Mouse (Mus musculus): ENCODE data around the gene D6Wsu163e. TPM values are rescaled to one million over a fixed set of nuclear protein-coding genes. Genes with fewer than 3 reads are reported as not detected.

The D6Wsu163e gene
- polyA plus RNA-seq, 1 experiment from 2014 or later: 18.3 TPM

GRCm38 (mm10) chr6:127011947-127012535, 72.3 kb downstream of the D6Wsu163e start:
- no peak overlapping the region for H3K9ac ChIP-seq

GRCm38 (mm10) chr6:127014906-127015770, 75.4 kb downstream of the D6Wsu163e start, which contains the start of gene Fgf6:
Gene Fgf6, plus strand, starts transcription at chr6:127015586.
- WGBS: 79% methylated on average over 26 of the region's 26 CpGs
- H3K9ac ChIP-seq: no peak within 1 kb of the TSS
- no peaks in the 10 kb centered on the region for H3K36me3 ChIP-seq
- no peak within 1 kb of the TSS for H3K4me3 ChIP-seq (replicated peaks)
- no peak within 1 kb of the TSS for H3K27ac ChIP-seq
- ATAC-seq: no peak
- no peaks in the 10 kb centered on the region for H3K4me1 ChIP-seq (replicated peaks)
- no peaks in the 10 kb centered on the region for H3K9me3 ChIP-seq
- H3K27me3 ChIP-seq (replicated peaks): peaks cover 2% of the 10 kb centered on the region
- H3K4me2 ChIP-seq (replicated peaks): no peak within 1 kb of the TSS

More at GRCm38 (mm10) chr6:127011947-127012535, 72.3 kb downstream of the D6Wsu163e start:
- no peaks in the 10 kb centered on the region for H3K4me1 ChIP-seq (replicated peaks)
- H3K36me3 ChIP-seq: no peaks in the 10 kb centered on the region
- no peaks in the 10 kb centered on the region for H3K9me3 ChIP-seq
- no peak for ATAC-seq
- no peak overlapping the region for H3K4me2 ChIP-seq (replicated peaks)
- no peaks in the 10 kb centered on the region for H3K27me3 ChIP-seq (replicated peaks)
- 82% methylated on average over 13 of the region's 13 CpGs for WGBS
- no peak overlapping the region for H3K27ac ChIP-seq
- H3K4me3 ChIP-seq (replicated peaks): no peak overlapping the region

- no peak for ATAC-seq
- Histone ChIP-seq H3K36me3 (no peaks in the 10 kb centered on the region), H3K4me3 (replicated peaks) (no peak overlapping the region), H3K27me3 (replicated peaks) (peaks cover 18% of the 10 kb centered on the region), H3K4me1 (replicated peaks) (no peaks in the 10 kb centered on the region), H3K9ac (no peak overlapping the region), H3K4me2 (replicated peaks) (no peak overlapping the region), H3K9me3 (no peaks in the 10 kb centered on the region), H3K27ac (no peak overlapping the region)
- 2% methylated on average over 6 of the region's 6 CpGs for WGBS
Observed at GRCm38 (mm10) chr6:127019254-127019653, 79.5 kb downstream of the D6Wsu163e start.

GRCm38 (mm10) chr6:127020431-127020830, 80.7 kb downstream of the D6Wsu163e start:
- Histone ChIP-seq H3K9ac (no peak overlapping the region), H3K27me3 (replicated peaks) (peaks cover 18% of the 10 kb centered on the region), H3K4me3 (replicated peaks) (no peak overlapping the region), H3K27ac (no peak overlapping the region), H3K36me3 (no peaks in the 10 kb centered on the region), H3K4me1 (replicated peaks) (no peaks in the 10 kb centered on the region), H3K4me2 (replicated peaks) (no peak overlapping the region), H3K9me3 (no peaks in the 10 kb centered on the region)
- 18% methylated on average over 13 of the region's 13 CpGs for WGBS
- no peak for ATAC-seq

- no peak overlapping the region for H3K4me2 ChIP-seq (replicated peaks)
- H3K4me1 ChIP-seq (replicated peaks): no peaks in the 10 kb centered on the region
- no peak overlapping the region for H3K27ac ChIP-seq
- H3K36me3 ChIP-seq: no peaks in the 10 kb centered on the region
- peaks cover 18% of the 10 kb centered on the region for H3K27me3 ChIP-seq (replicated peaks)
- 76% methylated on average over 7 of the region's 7 CpGs for WGBS
- H3K9ac ChIP-seq: no peak overlapping the region
- no peaks in the 10 kb centered on the region for H3K9me3 ChIP-seq
- no peak overlapping the region for H3K4me3 ChIP-seq (replicated peaks)
- no peak for ATAC-seq
Observed at GRCm38 (mm10) chr6:127024836-127025235, 85.1 kb downstream of the D6Wsu163e start.

Other genes with a start within 250 kb of the D6Wsu163e start
- gene Kcna6, start 199.3 kb upstream of the D6Wsu163e start, polyA plus RNA-seq (2015; fragmentation: Nextera tagmentation; extraction: Ambion mirVana): 2.6 and 2.9 TPM in 2 replicates
- gene Ndufa9, start 90.8 kb upstream of the D6Wsu163e start, polyA plus RNA-seq (2015; fragmentation: Nextera tagmentation; extraction: Ambion mirVana): 278 and 295 TPM in 2 replicates
- gene Akap3, start 86.9 kb upstream of the D6Wsu163e start, polyA plus RNA-seq (2015; fragmentation: Nextera tagmentation; extraction: Ambion mirVana): not detected in 2 replicates
- 0.06 TPM in 1 of 2 replicates, not detected in the other for gene Dyrk4, start 18.1 kb upstream of the D6Wsu163e start, polyA plus RNA-seq (2015; fragmentation: Nextera tagmentation; extraction: Ambion mirVana)
- gene Rad51ap1, start 375 bp upstream of the D6Wsu163e start, polyA plus RNA-seq (2015; fragmentation: Nextera tagmentation; extraction: Ambion mirVana): 39.9 and 56.3 TPM in 2 replicates
- not detected in 2 replicates for gene Fgf6, start 75.6 kb downstream of the D6Wsu163e start, polyA plus RNA-seq (2015; fragmentation: Nextera tagmentation; extraction: Ambion mirVana)
- gene Fgf23, start 132.9 kb downstream of the D6Wsu163e start, polyA plus RNA-seq (2015; fragmentation: Nextera tagmentation; extraction: Ambion mirVana): not detected in 2 replicates
- 5.6 and 7.3 TPM in 2 replicates for gene Tigar, start 169.6 kb downstream of the D6Wsu163e start, polyA plus RNA-seq (2015; fragmentation: Nextera tagmentation; extraction: Ambion mirVana)
- 881 and 991 TPM in 2 replicates for gene Ccnd2, start 212.2 kb downstream of the D6Wsu163e start, polyA plus RNA-seq (2015; fragmentation: Nextera tagmentation; extraction: Ambion mirVana)